Mouse (Mus musculus): ENCODE measurements around the gene Ifih1.

Ifih1 gene

DNA sequence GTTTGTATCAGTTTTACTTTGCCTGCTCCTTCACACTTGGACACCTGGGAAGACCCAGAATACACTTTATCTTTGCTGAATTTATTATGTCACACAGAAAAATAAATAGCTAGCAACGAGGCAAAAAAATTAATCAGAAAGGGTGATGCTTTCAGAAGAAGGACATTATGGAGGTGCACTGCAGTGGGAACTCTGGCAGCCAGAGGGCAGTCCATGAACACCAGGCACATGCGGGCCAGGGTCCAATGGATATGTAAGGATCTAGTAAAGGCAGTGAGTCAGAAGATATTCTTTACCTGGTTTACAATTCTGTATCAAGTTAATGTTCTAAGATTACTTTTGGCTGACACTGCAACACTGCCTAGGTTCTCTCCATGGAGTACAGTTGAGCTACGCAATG lies 96.4 kb downstream of the Ifih1 start:
- no peak for DNase-seq (ENCODE audit: low spot score in 2 of 2)

DNA sequence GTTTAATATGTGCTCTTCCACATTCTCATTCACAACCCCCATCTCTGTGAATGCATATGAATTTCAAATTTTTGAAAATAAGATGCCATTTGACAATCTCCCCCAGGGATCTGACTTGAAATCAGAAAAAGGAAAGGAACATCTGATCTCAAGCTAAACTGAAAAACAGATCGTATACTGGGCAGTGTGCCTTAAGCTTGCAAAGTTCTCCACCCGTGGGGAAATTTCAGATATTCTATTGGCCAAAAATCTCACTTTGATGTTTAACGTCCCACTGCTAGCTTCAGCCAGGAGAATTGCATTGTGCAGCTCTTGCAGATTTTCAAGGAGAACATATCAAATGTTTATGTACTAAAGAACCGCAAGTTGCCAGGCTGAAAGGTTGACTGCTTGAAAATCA lies 96.9 kb downstream of the Ifih1 start:
- no peak for DNase-seq (ENCODE audit: low spot score in 2 of 2)

DNA sequence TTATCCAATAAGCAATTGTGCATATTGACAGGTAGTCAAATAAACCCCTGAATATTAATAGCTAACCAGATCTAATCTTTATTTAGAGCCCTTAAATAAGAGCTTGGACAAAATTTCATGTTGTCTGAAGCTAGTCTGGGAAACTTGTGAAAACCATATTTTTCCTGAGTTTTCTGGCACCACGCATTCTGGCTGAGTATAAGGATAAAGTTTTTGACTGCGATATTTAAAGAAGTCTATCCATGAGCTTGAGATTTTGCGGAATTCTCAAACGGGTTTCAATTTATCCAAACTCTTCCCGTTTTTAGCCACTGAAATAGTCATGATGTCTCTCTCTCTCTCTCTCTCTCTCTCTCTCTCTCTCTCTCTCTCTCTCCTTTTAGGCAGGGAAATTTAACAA lies 98.0 kb downstream of the Ifih1 start:
- no peak for DNase-seq (ENCODE audit: low spot score in 2 of 2)

Measured in thymus, postnatal 10 days (tissue).